Mouse (Mus musculus): ENCODE results near the gene Sdr42e1.

- TF ChIP-seq CTCF (IDR thresholded peaks at IDR 0.05; ENCODE audit: low read depth, low read length), result no peak
- TF ChIP-seq TAL1 (conservative IDR thresholded peaks at IDR 0.05; ENCODE audit: low read depth, low read length), result no peak
These were observed 3.0 kb upstream of the Sdr42e1 start for GRCm38 (mm10) chr8:117676460-117676859.
